Mouse (Mus musculus) stomach, postnatal 0 days (tissue): Measurements from ENCODE around the gene Ubxn1. TPM values are rescaled to one million over a fixed set of nuclear protein-coding genes. Genes with fewer than 3 reads are reported as not detected.
A peak's percentile ranks its signal among the peaks of the same experiment; 100 is the strongest.

Experiments
- ATAC-seq: fragments of 200-750 bp; cut with Nextera tagmentation; 2 replicates; pipeline ENCODE4 v1.8.0; 2017; ENCODE audit not compliant: low FRiP score, low TSS enrichment
- DNase-seq: peaks from one replicate; pipeline ENCODE4 v3.0.0-alpha.2; 2016; ENCODE audit warnings: low spot score
- H3K27ac ChIP-seq: fragments of 300-500 bp; sonication (generic); replicated peaks from 2 replicates; pipeline ENCODE4 v1.5.1; 2014; ENCODE audit warnings: mild to moderate bottlenecking, control low read depth
- H3K27me3 ChIP-seq: fragments of 300-500 bp; sonication (generic); 2 replicates; pipeline ENCODE4 v1.6.1; 2014; ENCODE audit warnings: low read length; ENCODE audit not compliant: control insufficient read depth, insufficient read depth
- H3K36me3 ChIP-seq: fragments of 300-500 bp; sonication (generic); 2 replicates; pipeline ENCODE4 v1.6.1; 2014; ENCODE audit warnings: low read length, mixed read lengths; ENCODE audit not compliant: control insufficient read depth, insufficient read depth
- H3K4me1 ChIP-seq: fragments of 300-500 bp; sonication (generic); replicated peaks from 2 replicates; pipeline ENCODE4 v1.6.1; 2014; ENCODE audit warnings: antibody characterized with exemption; ENCODE audit not compliant: control insufficient read depth, insufficient read depth
- H3K4me2 ChIP-seq: fragments of 300-500 bp; sonication (generic); replicated peaks from 2 replicates; pipeline ENCODE4 v1.6.1; 2014; ENCODE audit warnings: low read depth, mild to moderate bottlenecking, control low read depth, moderate library complexity
- H3K4me3 ChIP-seq: fragments of 300-500 bp; sonication (generic); 2 replicates; pipeline ENCODE4 v1.5.1; 2014; ENCODE audit warnings: low read depth, low read length, control low read depth
- H3K9ac ChIP-seq: fragments of 300-500 bp; sonication (generic); 2 replicates; pipeline ENCODE4 v1.6.1; 2014; ENCODE audit warnings: mild to moderate bottlenecking, low read length, control low read depth, mixed read lengths
- H3K9me3 ChIP-seq: fragments of 300-500 bp; sonication (generic); 2 replicates; pipeline ENCODE4 v1.6.1; 2016; ENCODE audit warnings: low read length; ENCODE audit not compliant: control insufficient read depth
- CTCF ChIP-seq: IDR thresholded peaks from 2 replicates; pipeline ENCODE4 v1.5.1; 2016; ENCODE audit warnings: antibody characterized with exemption, low read depth, mild to moderate bottlenecking, moderate library complexity
- EP300 ChIP-seq: optimal IDR thresholded peaks from 2 replicates; pipeline ENCODE3; 2016; ENCODE audit warnings: antibody characterized with exemption
- WGBS: fragments of 180-500 bp; shearing (Covaris S2); extraction: QIAGEN DNeasy Blood & Tissue Kit; methylation state at CpG from one replicate; pipeline ENCODE4 v1.1.7; 2014; 5-methylcytosine and 5-hydroxymethylcytosine counted together
- polyA plus RNA-seq: library from polyadenylated mRNA; unstranded; fragments of >200 nt; fragmentation: Nextera tagmentation; extraction: Ambion mirVana; gene quantifications from 2 replicates; pipeline ENCODE4 v1.2.1, GENCODE M21; 2015

The Ubxn1 gene
- polyA plus RNA-seq, 1 experiment from 2014 or later: 195 TPM

GRCm38 (mm10) chr19:8837251-8837791 lies 34.0 kb upstream of the Ubxn1 start, which contains the start of gene Bscl2:
Gene Bscl2, plus strand, starts transcription at chr19:8837467.
- Histone ChIP-seq H3K4me3 (peak within 1 kb of the TSS; percentile 61), H3K9ac (peak within 1 kb of the TSS; percentile 88), H3K36me3 (0 out of 2 replicates have a peak, but pooled peaks cover 4% of the 10 kb centered on the region), H3K9me3 (no peaks in the 10 kb centered on the region), H3K4me1 (no peaks in the 10 kb centered on the region), H3K27ac (peak within 1 kb of the TSS; percentile 96), H3K27me3 (no peaks in the 10 kb centered on the region), H3K4me2 (peak within 1 kb of the TSS; percentile 81)
- ATAC-seq (peak; percentile 82), DNase-seq (peak; percentile 88)
- WGBS: under 1% methylated on average over 38 of the region's 38 CpGs
- peak; percentile 69 for TF ChIP-seq CTCF
- TF ChIP-seq EP300: no peak

- peak; percentile 2; the same call in 1 of the 2 replicates for ATAC-seq
- WGBS: 22% methylated on average over 15 of the region's 15 CpGs
- Histone ChIP-seq H3K27me3 (no peaks in the 10 kb centered on the region), H3K9me3 (no peaks in the 10 kb centered on the region), H3K9ac (peak overlapping the region; percentile 88), H3K4me3 (peak overlapping the region; percentile 61), H3K27ac (peak overlapping the region; percentile 96), H3K36me3 (peaks cover 5% of the 10 kb centered on the region; the same call in 1 of the 2 replicates), H3K4me1 (no peaks in the 10 kb centered on the region), H3K4me2 (peak overlapping the region; percentile 81)
- DNase-seq: no peak
- TF ChIP-seq CTCF: no peak
- TF ChIP-seq EP300: no peak
These were observed 33.1 kb upstream of the Ubxn1 start for GRCm38 (mm10) chr19:8838041-8838730.

DNA sequence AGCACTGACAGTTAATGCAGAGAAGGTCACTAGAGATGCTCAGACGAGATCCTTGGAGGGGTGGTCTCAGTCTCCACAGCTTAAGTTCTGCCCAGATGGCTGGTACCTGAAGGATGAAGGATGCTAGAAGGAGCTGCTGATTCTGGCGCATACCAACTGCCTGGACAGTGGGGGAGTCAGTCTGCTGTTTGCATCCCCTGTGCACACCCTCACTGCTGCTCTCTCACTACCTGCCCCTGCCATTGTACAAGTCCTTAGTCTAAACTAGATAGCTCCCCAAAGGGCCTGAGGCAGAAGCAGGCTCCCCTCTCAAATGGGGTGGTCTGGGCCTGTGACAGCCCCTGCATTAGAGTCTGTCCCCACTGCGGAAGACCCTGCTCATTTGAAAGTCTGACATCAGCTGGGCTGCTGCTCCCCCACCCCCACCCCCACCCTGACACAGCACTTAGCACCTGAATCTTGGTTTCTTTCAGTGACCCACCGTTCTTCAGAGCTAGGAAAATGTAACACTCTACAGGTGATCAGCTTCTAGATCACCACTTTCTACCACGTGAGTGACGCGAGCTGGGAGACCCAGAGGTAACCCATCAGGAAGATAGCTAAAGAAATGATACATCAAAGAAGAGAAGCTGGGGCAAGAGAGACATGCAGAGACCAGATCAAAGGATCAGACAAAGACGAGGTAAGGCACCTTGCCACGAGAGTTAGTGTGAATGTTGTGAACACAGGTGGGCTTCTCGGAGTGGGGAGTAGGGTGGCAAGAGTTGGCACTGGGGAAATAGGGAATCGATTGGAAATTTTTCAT lies 32.0 kb upstream of the Ubxn1 start, which contains the start of gene Gng3:
Gene Gng3, minus strand, starts transcription at position 92 of the 805 bp plus-strand sequence.
- H3K9me3 ChIP-seq: no peaks in the 10 kb centered on the region
- no peaks in the 10 kb centered on the region for H3K27me3 ChIP-seq
- DNase-seq: no peak
- peak within 1 kb of the TSS; percentile 88 for H3K9ac ChIP-seq
- WGBS: 75% methylated on average over 11 of the region's 11 CpGs
- peaks cover 5% of the 10 kb centered on the region; the same call in 1 of the 2 replicates for H3K36me3 ChIP-seq
- H3K4me1 ChIP-seq: no peaks in the 10 kb centered on the region
- TF ChIP-seq CTCF (no peak), EP300 (no peak)
- H3K4me2 ChIP-seq: peak within 1 kb of the TSS; percentile 81
- no peak; the same call in 1 of the 2 replicates for ATAC-seq
- H3K4me3 ChIP-seq: peak within 1 kb of the TSS; percentile 61
- H3K27ac ChIP-seq: peak within 1 kb of the TSS; percentile 96; the same call in 1 of the 2 replicates

DNA sequence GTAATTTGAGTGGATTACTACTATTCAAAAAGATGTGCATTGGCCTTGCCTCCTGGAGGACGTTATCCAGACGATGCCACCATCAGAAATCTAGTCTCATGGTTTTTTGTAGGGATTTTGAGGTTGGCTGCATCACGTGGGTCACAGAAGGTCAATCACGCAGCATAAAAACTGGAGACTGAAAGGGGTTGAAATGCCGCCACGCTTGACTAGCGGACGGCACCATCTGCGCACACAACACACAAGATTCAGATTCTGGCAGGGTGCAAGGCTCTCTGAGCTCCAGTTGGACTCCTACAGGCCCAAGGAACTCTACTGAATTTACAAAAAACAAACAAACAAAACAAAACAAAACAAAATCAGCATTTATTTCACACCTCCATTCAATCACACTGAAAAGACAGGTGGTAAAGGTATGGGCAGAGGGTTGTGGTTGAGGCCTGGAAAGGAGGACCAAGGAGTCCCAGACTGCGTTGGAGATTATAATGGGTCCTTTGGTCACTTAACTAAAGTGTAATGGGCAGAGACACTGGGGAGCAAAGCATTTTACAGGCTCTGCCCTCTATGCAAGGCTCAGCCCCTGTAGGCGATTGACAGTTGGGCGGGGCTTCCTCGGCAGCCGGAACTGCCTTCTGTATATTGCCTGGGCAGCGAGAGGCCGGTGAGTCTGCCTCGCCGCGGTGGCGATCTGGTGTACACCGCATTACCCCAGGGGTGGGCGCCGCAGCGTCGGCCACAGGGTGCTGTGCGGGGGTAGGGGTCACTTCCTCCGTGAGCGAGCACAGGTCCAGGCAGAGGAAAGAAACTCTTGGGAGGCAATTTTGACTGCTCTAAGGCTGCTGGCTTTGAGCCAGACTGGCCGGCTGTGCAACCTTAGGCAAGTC lies 31.1 kb upstream of the Ubxn1 start:
- Histone ChIP-seq H3K4me1 (no peaks in the 10 kb centered on the region), H3K27ac (peak overlapping the region; percentile 56), H3K9ac (peak overlapping the region; percentile 66), H3K36me3 (peaks cover 3% of the 10 kb centered on the region; the same call in 1 of the 2 replicates), H3K27me3 (no peaks in the 10 kb centered on the region), H3K9me3 (no peaks in the 10 kb centered on the region), H3K4me3 (peak overlapping the region; percentile 52), H3K4me2 (peak overlapping the region; percentile 71)
- ATAC-seq (peak; percentile 78), DNase-seq (peak; percentile 88)
- 27% methylated on average over 29 of the region's 29 CpGs for WGBS
- TF ChIP-seq CTCF (peak; percentile 26), EP300 (no peak)

- no peaks in the 10 kb centered on the region for H3K27me3 ChIP-seq
- no peak for DNase-seq
These were observed 30.3 kb upstream of the Ubxn1 start for GRCm38 (mm10) chr19:8841012-8841411.

More at GRCm38 (mm10) chr19:8841012-8841411, 30.3 kb upstream of the Ubxn1 start:
- Histone ChIP-seq H3K27ac (no peak overlapping the region), H3K36me3 (peaks cover 4% of the 10 kb centered on the region; the same call in 1 of the 2 replicates), H3K4me1 (no peaks in the 10 kb centered on the region), H3K4me3 (peak overlapping the region; percentile 52), H3K9ac (0 out of 2 replicates have a peak overlapping the region, but pooled peaks have one; percentile 36), H3K9me3 (no peaks in the 10 kb centered on the region), H3K4me2 (peak overlapping the region; percentile 71)
- ATAC-seq: no peak
- TF ChIP-seq EP300: no peak
- TF ChIP-seq CTCF: no peak
- WGBS: 92% methylated on average over 7 of the region's 7 CpGs
